Mouse (Mus musculus): ENCODE data around the gene Nr1d1. TPM values are rescaled to one million over a fixed set of nuclear protein-coding genes. Genes with fewer than 3 reads are reported as not detected.
A peak's percentile ranks its signal among the peaks of the same experiment; 100 is the strongest.

Nr1d1 gene
- polyA plus RNA-seq, 1 experiment from 2014 or later, result 0.93 TPM

DNA sequence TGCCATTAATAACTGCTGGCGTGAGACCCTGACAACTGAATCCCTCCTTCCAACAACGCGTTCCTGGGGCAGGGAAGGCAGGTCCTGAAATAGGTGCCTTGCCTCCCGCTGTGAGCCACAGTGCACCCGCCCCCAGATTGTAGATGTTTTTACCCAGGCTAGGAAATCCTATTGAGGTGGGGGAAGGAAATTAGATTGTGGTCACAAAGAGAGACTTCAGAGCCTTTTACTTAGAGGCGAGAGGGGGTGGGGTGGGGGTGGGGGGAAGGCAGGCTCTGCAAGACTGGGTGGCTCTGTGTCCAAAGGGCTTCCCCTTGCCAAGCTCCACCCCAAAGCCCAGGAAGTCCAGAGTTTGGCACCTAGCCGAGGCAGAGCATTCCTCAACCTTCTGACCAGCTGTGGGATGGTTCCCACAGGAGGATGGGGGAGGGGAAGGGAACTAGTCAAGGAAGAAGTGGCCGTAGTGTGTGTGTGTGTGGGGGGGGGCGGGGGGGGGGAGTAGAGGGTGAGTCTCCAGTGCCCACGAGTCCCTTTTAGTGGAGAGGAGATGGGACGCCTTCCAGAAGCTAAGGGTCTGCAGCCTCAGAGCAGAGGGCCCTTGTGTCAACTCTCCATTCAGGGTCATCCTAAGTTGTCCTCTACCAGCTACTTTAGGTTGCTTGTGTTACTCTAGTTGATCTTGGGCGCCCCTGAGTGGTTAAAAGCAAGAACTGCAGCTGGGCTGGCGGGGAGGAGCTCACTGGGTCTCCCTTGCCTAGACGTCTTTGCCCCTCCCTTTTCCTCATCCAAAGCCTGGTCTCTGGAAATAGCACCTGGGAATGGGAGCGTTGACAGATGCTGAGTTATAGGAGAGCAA is 11.5 kb upstream of the Nr1d1 start:
- peaks cover 72% of the 10 kb centered on the region for H3K4me1 ChIP-seq
- peak overlapping the region; percentile 44 for H3K4me2 ChIP-seq (replicated peaks)
- ATAC-seq (ENCODE audit: low FRiP score, low read depth), result peak; percentile 24
- 3% methylated on average over 15 of the region's 15 CpGs for WGBS
- H3K4me3 ChIP-seq, result no peak overlapping the region
- H3K9ac ChIP-seq, result no peak overlapping the region
- H3K9me3 ChIP-seq, result no peaks in the 10 kb centered on the region
- no peaks in the 10 kb centered on the region for H3K27me3 ChIP-seq
- H3K27ac ChIP-seq, result peak overlapping the region; percentile 86
- no peaks in the 10 kb centered on the region for H3K36me3 ChIP-seq

DNA sequence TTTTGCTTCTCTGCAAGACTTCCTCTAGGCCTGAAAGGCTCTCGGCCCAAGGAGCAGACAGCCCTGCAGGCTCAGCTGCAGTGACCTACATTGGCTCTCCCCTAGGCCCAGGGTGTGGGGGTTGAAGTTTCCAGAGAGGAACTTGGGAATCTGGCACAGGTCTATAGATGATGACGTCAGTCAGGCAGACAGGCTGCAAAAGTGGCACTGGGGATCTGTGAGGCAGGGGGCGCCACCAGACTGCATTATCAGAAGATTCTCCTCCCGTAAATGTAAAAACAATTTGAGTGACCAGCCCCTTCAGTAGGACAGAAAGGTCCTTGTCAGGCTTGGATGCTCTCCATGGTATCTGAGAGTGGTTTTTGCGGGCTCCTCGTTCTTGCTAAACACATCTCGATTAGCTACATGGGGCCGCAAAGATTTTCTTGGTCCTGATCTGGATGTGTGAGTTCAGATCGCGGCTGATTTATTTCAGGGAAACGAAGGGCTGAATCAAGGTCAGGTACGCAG is 10.7 kb upstream of the Nr1d1 start:
- Histone ChIP-seq H3K4me3 (0 out of 2 replicates have a peak overlapping the region, but pooled peaks have one; percentile 10), H3K27ac (peak overlapping the region; percentile 86), H3K36me3 (no peaks in the 10 kb centered on the region), H3K27me3 (no peaks in the 10 kb centered on the region), H3K4me1 (peaks cover 76% of the 10 kb centered on the region), H3K9me3 (no peaks in the 10 kb centered on the region), H3K4me2 (replicated peaks) (peak overlapping the region; percentile 44), H3K9ac (no peak overlapping the region)
- WGBS, result 10% methylated on average over 12 of the region's 12 CpGs
- no peak for ATAC-seq (ENCODE audit: low FRiP score, low read depth)

- no peak for ATAC-seq (ENCODE audit: low FRiP score, low read depth)
- Histone ChIP-seq H3K27me3 (no peaks in the 10 kb centered on the region), H3K36me3 (no peaks in the 10 kb centered on the region), H3K27ac (peak overlapping the region; percentile 86), H3K9me3 (no peaks in the 10 kb centered on the region), H3K4me1 (peaks cover 76% of the 10 kb centered on the region), H3K9ac (peak overlapping the region; percentile 13; the same call in 1 of the 2 replicates), H3K4me3 (no peak overlapping the region), H3K4me2 (replicated peaks) (peak overlapping the region; percentile 44)
- WGBS, result 50% methylated on average over 10 of the region's 10 CpGs
These were observed 10.1 kb upstream of the Nr1d1 start for GRCm38 (mm10) chr11:98785214-98785613.

DNA sequence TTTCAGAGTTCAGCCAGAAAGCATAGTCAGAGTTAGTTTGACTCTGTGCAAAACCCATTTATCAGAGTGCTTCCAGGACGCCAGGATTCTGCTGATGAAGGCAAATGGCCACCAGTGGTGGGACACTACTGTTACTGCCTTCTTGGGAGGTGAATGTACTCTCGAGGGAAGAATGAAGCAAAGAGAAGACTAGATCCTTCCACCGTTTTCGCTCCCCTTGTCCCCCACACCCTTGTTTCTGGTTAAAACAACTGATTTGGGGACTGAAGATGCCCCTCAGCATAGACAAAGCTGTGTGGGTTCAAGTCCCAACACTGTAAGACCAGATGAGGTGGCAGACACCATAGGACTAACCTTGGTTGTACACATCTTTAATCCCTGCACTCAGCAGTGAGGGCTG is 9.0 kb upstream of the Nr1d1 start:
- Histone ChIP-seq H3K4me3 (no peak overlapping the region), H3K9ac (no peak overlapping the region), H3K27ac (peak overlapping the region; percentile 94; the same call in 1 of the 2 replicates), H3K27me3 (no peaks in the 10 kb centered on the region), H3K9me3 (no peaks in the 10 kb centered on the region), H3K4me2 (replicated peaks) (no peak overlapping the region; the same call in 1 of the 2 replicates), H3K36me3 (no peaks in the 10 kb centered on the region), H3K4me1 (peaks cover 71% of the 10 kb centered on the region)
- WGBS, result 65% methylated on average over 4 of the region's 4 CpGs
- ATAC-seq (ENCODE audit: low FRiP score, low read depth), result no peak

- Histone ChIP-seq H3K27me3 (no peaks in the 10 kb centered on the region), H3K4me2 (replicated peaks) (peak overlapping the region; percentile 58), H3K36me3 (no peaks in the 10 kb centered on the region), H3K4me1 (peaks cover 66% of the 10 kb centered on the region), H3K9ac (peak overlapping the region; percentile 55), H3K9me3 (no peaks in the 10 kb centered on the region), H3K4me3 (peak overlapping the region; percentile 19), H3K27ac (peak overlapping the region; percentile 94)
- 1% methylated on average over 20 of the region's 20 CpGs for WGBS
- peak; percentile 49 for ATAC-seq (ENCODE audit: low FRiP score, low read depth)
These were observed 8.1 kb upstream of the Nr1d1 start for GRCm38 (mm10) chr11:98783236-98783696.

GRCm38 (mm10) chr11:98782651-98783235 is 7.6 kb upstream of the Nr1d1 start:
- 0 out of 2 replicates have a peak, but pooled peaks have one; percentile 0 for ATAC-seq (ENCODE audit: low FRiP score, low read depth)
- Histone ChIP-seq H3K4me3 (peak overlapping the region; percentile 19), H3K4me1 (peaks cover 66% of the 10 kb centered on the region), H3K36me3 (no peaks in the 10 kb centered on the region), H3K27ac (peak overlapping the region; percentile 94), H3K9me3 (no peaks in the 10 kb centered on the region), H3K27me3 (no peaks in the 10 kb centered on the region), H3K9ac (peak overlapping the region; percentile 55), H3K4me2 (replicated peaks) (peak overlapping the region; percentile 58)
- WGBS, result 4% methylated on average over 17 of the region's 17 CpGs

DNA sequence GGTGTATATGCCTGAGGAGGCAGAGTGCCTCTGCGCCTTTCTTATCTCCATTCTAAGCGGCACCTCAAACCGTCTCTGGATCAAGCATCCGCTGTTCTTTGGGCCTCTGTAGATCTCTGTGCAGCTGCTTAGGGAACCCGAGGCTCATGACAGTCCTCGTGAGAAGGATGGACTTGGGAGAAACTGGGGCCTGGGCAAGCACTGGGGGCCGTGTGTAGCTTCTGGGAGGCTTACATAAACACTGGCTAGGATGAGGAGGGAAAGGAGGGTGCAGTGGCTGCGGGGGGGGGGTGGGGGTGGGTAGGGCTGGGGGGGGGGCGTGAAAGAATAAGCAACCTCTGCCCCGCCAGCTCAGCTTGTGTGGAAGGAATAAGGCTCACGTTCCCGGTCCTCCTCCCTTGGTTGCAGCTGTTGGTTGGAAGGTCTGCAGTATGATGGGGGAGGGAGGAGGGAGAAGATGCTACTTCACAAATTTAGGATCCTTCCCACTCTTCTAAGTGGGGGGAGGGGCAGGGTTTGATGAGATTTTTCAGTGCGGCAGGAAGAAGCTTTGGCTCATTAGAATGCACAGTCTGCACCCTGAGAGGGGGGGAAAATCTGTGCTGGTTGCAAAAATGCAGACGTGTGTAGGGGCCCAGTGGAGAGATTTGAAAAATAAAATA is 6.8 kb upstream of the Nr1d1 start:
- 0 out of 2 replicates have a peak overlapping the region, but pooled peaks have one; percentile 36 for H3K9ac ChIP-seq
- 19% methylated on average over 12 of the region's 14 CpGs for WGBS
- no peak overlapping the region for H3K4me3 ChIP-seq
- H3K27ac ChIP-seq, result peak overlapping the region; percentile 94
- H3K9me3 ChIP-seq, result no peaks in the 10 kb centered on the region
- peaks cover 66% of the 10 kb centered on the region for H3K4me1 ChIP-seq
- no peaks in the 10 kb centered on the region for H3K36me3 ChIP-seq
- H3K27me3 ChIP-seq, result no peaks in the 10 kb centered on the region
- peak overlapping the region; percentile 58 for H3K4me2 ChIP-seq (replicated peaks)
- no peak for ATAC-seq (ENCODE audit: low FRiP score, low read depth)

- Histone ChIP-seq H3K36me3 (no peaks in the 10 kb centered on the region), H3K4me1 (peaks cover 65% of the 10 kb centered on the region), H3K9ac (no peak overlapping the region), H3K27me3 (no peaks in the 10 kb centered on the region), H3K27ac (peak overlapping the region; percentile 90; the same call in 1 of the 2 replicates), H3K4me3 (no peak overlapping the region), H3K9me3 (no peaks in the 10 kb centered on the region), H3K4me2 (replicated peaks) (peak overlapping the region; percentile 74; the same call in 1 of the 2 replicates)
- no peak for ATAC-seq (ENCODE audit: low FRiP score, low read depth)
These were observed 2.8 kb upstream of the Nr1d1 start for GRCm38 (mm10) chr11:98777888-98778287.

DNA sequence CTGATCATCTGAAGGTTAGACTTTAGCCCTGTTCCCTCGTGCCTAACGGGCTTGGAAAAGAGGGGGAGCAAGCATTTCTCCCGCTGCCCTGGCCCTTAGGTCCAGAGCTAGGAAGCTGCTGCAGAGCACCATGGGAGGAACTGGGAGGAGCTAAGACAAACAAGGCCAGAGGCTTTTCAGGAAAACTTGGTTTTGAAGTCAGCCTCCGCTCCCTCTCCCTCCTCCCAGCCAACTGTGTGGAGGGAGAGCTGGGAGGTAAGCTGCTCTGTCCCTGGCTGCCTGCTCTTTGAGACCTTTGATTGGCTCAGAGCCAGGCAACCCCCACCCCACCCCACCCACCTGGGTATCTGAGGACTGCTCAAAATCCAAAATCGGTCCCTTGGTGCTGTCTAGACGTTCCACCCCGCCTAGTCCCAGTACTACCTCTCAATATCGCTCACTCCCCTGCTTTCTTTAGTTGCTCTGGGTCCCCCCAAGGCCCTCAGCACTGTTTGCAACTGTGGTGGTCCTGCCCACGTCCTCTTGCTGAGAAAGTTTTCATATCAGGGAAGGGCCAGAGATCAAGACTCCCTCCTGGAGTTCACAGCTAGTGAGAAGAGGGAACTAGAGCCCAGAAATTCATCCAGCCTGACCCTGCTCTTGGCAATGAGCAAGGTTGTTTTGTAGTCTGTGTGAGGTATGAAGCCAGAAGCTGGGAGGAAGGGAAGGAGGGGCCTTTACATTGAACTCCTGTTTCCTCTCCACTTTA is 1.9 kb upstream of the Nr1d1 start:
- H3K4me3 ChIP-seq, result peak overlapping the region; percentile 14; the same call in 1 of the 2 replicates
- H3K4me1 ChIP-seq, result peaks cover 61% of the 10 kb centered on the region
- H3K9me3 ChIP-seq, result no peaks in the 10 kb centered on the region
- H3K27me3 ChIP-seq, result no peaks in the 10 kb centered on the region
- peak overlapping the region; percentile 74 for H3K4me2 ChIP-seq (replicated peaks)
- no peak for ATAC-seq (ENCODE audit: low FRiP score, low read depth)
- H3K27ac ChIP-seq, result peak overlapping the region; percentile 90
- H3K36me3 ChIP-seq, result no peaks in the 10 kb centered on the region
- WGBS, result 7% methylated on average over 9 of the region's 9 CpGs
- H3K9ac ChIP-seq, result peak overlapping the region; percentile 45

- H3K4me1 ChIP-seq, result peaks cover 52% of the 10 kb centered on the region
- no peaks in the 10 kb centered on the region for H3K9me3 ChIP-seq
- peaks cover 5% of the 10 kb centered on the region for H3K36me3 ChIP-seq
- H3K27ac ChIP-seq, result peak overlapping the region; percentile 90
- peak overlapping the region; percentile 35; the same call in 1 of the 2 replicates for H3K9ac ChIP-seq
- ATAC-seq (ENCODE audit: low FRiP score, low read depth), result no peak
- H3K4me3 ChIP-seq, result peak overlapping the region; percentile 40; the same call in 1 of the 2 replicates
- WGBS, result 39% methylated on average over 12 of the region's 12 CpGs
- H3K4me2 ChIP-seq (replicated peaks), result peak overlapping the region; percentile 74
- no peaks in the 10 kb centered on the region for H3K27me3 ChIP-seq
These were observed 1.1 kb upstream of the Nr1d1 start for GRCm38 (mm10) chr11:98776052-98776764.

Measured in limb, embryonic 13.5 days (tissue).